9 mouse cellular contexts compared by ENCODE assay signal in the genomic region with DNA sequence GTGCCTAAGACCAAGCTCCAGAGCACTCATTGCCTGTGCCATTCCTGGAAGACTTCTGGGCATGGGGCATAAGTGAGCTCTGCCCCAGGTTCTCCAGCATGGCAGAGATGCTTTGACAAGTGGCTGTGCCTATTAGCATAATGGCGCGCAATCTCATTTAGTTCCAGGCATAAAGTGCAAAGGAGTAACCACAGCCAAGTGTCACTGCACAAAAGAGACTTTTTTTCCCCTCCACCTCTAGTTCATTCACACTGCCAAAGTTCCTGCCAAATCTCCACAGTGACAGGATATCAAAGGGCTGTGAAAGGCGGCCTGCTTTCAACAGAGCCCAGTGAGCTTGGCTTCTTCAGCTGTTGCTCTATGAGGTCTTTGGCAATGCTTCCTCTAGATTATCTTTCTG.
DNase-seq lines count a peak whose midpoint lies in the region; ATAC-seq and TF ChIP-seq lines count a peak whose summit lies in the region.
"Had no signal": no experiment of that assay in that cellular context is flagged by ENCODE, and none has a peak within 500 bp of the region (broad histone marks: within the 10 kb centered on the region; RNA-seq: fewer than 3 reads in every experiment).

No protein-coding gene starts in this region.

- no peak overlapping the region for H3K9ac ChIP-seq in liver, adult 2 months (ENCODE audit: low read depth, low read length)
- H3K9ac ChIP-seq in liver, embryonic 11.5 days (ENCODE audit: low read depth, low read length): no peak overlapping the region
- H3K9ac ChIP-seq in hindbrain, embryonic 13.5 days: no peak overlapping the region
- H3K9ac ChIP-seq in midbrain, postnatal 0 days (replicated peaks; ENCODE audit: low read length, poor library complexity, severe bottlenecking): no peak overlapping the region

- H3K36me3 ChIP-seq in liver, adult 2 months (ENCODE audit: control insufficient read depth, insufficient read depth, low read length): no peaks in the 10 kb centered on the region
- H3K36me3 ChIP-seq in liver, embryonic 11.5 days (ENCODE audit: control insufficient read depth, insufficient read depth, low read length): no peaks in the 10 kb centered on the region
- H3K36me3 ChIP-seq in hindbrain, embryonic 13.5 days: no peaks in the 10 kb centered on the region
- no peaks in the 10 kb centered on the region for H3K36me3 ChIP-seq in midbrain, postnatal 0 days (ENCODE audit: insufficient read depth, low read length)

- DNase-seq in liver, adult 2 months (ENCODE audit: extremely low read depth, low read depth, low spot score): peak; percentile 93
- DNase-seq in liver, embryonic 11.5 days (ENCODE audit: low spot score): no peak
- peak; percentile 86 to 87 for DNase-seq in cerebellum, postnatal 10 days
- peak; percentile 90 for DNase-seq in midbrain, postnatal 0 days (ENCODE audit: low spot score)
- no peak for DNase-seq in gastrocnemius, postnatal 25 days
- no peak for DNase-seq in urinary bladder, postnatal 14 days (ENCODE audit: low spot score)
- DNase-seq in kidney, postnatal 10 days: no peak
- DNase-seq: gastrocnemius, postnatal 36 days had no signal

- H3K27ac ChIP-seq in liver, adult 2 months (replicated peaks; ENCODE audit: insufficient read depth, low read depth, low read length): no peak overlapping the region
- H3K27ac ChIP-seq in liver, embryonic 11.5 days (ENCODE audit: low read depth, low read length): no peak overlapping the region
- H3K27ac ChIP-seq in hindbrain, embryonic 13.5 days: no peak overlapping the region
- H3K27ac ChIP-seq in midbrain, postnatal 0 days (ENCODE audit: low read depth, low read length): no peak overlapping the region

- no peak overlapping the region for H3K4me3 ChIP-seq in liver, adult 2 months (ENCODE audit: insufficient read depth, low read depth, low read length)
- no peak overlapping the region for H3K4me3 ChIP-seq in liver, embryonic 11.5 days (ENCODE audit: low read depth, low read length)
- H3K4me3 ChIP-seq in hindbrain, embryonic 13.5 days: no peak overlapping the region
- H3K4me3 ChIP-seq in midbrain, postnatal 0 days (ENCODE audit: low read depth, low read length): no peak overlapping the region

- no peaks in the 10 kb centered on the region for H3K27me3 ChIP-seq in liver, adult 2 months (ENCODE audit: control insufficient read depth, insufficient read depth, low read length)
- H3K27me3 ChIP-seq in liver, embryonic 11.5 days (replicated peaks; ENCODE audit: control insufficient read depth, insufficient read depth, low read length): no peaks in the 10 kb centered on the region
- no peaks in the 10 kb centered on the region for H3K27me3 ChIP-seq in hindbrain, embryonic 13.5 days
- no peaks in the 10 kb centered on the region for H3K27me3 ChIP-seq in midbrain, postnatal 0 days (ENCODE audit: insufficient read depth, low read length)

- no peak for ATAC-seq in liver, embryonic 11.5 days (replicated peaks; ENCODE audit: low FRiP score)
- peak; percentile 82 for ATAC-seq in hindbrain, embryonic 13.5 days (ENCODE audit: low FRiP score)
- ATAC-seq in midbrain, postnatal 0 days (ENCODE audit: low FRiP score): peak; percentile 78; the same call in 1 of the 2 replicates

- H3K9me3 ChIP-seq in liver, embryonic 11.5 days (ENCODE audit: control insufficient read depth, low read length): no peaks in the 10 kb centered on the region
- no peaks in the 10 kb centered on the region for H3K9me3 ChIP-seq in hindbrain, embryonic 13.5 days
- H3K9me3 ChIP-seq in midbrain, postnatal 0 days (ENCODE audit: low read length): no peaks in the 10 kb centered on the region

- TF ChIP-seq CTCF in liver, adult 2 months (IDR thresholded peaks at IDR 0.05; ENCODE audit: low read depth, low read length): no peak
- no peak for TF ChIP-seq CTCF in midbrain, postnatal 0 days (IDR thresholded peaks at IDR 0.05)

- WGBS in liver, adult 2 months: 11% methylated on average over 3 of the region's 3 CpGs
- WGBS in liver, embryonic 11.5 days: 91% methylated on average over 3 of the region's 3 CpGs
- WGBS in hindbrain, embryonic 13.5 days: 13% methylated on average over 3 of the region's 3 CpGs
- 24% methylated on average over 3 of the region's 3 CpGs for WGBS in midbrain, postnatal 0 days

- no peaks in the 10 kb centered on the region for H3K79me2 ChIP-seq in liver, adult 2 months (ENCODE audit: control insufficient read depth, insufficient read depth, low read length)

- H3K4me2 ChIP-seq in liver, embryonic 11.5 days: no peak overlapping the region
- H3K4me2 ChIP-seq in hindbrain, embryonic 13.5 days: no peak overlapping the region
- H3K4me2 ChIP-seq in midbrain, postnatal 0 days (ENCODE audit: low read depth, low read length, poor library complexity, severe bottlenecking): no peak overlapping the region

- peaks cover 4% of the 10 kb centered on the region for H3K4me1 ChIP-seq in liver, adult 2 months (ENCODE audit: control insufficient read depth, insufficient read depth, low read length)
- H3K4me1 ChIP-seq in liver, embryonic 11.5 days (replicated peaks; ENCODE audit: control insufficient read depth, insufficient read depth, low read length): no peaks in the 10 kb centered on the region
- H3K4me1 ChIP-seq in hindbrain, embryonic 13.5 days (replicated peaks): no peaks in the 10 kb centered on the region
- H3K4me1 ChIP-seq in midbrain, postnatal 0 days (ENCODE audit: insufficient read depth, low read length): no peaks in the 10 kb centered on the region

- no peak for TF ChIP-seq POLR2A in liver, adult 2 months (IDR thresholded peaks at IDR 0.05; ENCODE audit: extremely low read depth, insufficient read depth, low read length)

Comparison
In these comparisons a context has a peak if more than half of its experiments do, and no peak if none do; other contexts are left out.
1. DNase-seq: peak in liver, adult 2 months (single experiment), cerebellum, postnatal 10 days (2 of 2) and midbrain, postnatal 0 days (single experiment); none in liver, embryonic 11.5 days (single experiment), gastrocnemius, postnatal 25 days (single experiment), urinary bladder, postnatal 14 days (single experiment) and kidney, postnatal 10 days (single experiment).